Mouse (Mus musculus): ENCODE results near the gene Nkx1-2. TPM values are rescaled to one million over a fixed set of nuclear protein-coding genes. Genes with fewer than 3 reads are reported as not detected.

Nkx1-2 gene
- total and polyA plus RNA-seq, 2 experiments from 2014 or later: 0.08 TPM; not detected in 1

DNA sequence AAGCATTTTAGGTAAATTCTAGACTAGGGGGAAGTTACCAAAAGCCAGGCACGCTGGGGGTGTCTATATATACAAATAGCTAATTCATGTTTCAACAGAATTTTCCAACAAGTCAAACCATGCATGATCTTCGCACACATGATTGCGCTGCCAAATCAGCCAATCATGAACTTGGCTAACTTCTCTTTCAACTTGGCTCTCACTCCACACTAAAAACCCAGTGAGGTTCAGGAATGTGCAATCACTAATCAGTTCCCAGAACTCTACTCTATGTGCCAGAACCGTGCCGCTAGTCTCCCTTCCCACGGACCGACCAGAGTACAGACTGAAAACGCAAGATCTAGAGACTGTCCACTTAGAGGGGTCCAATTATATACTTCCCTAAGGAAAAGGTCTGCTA, 28.0 kb downstream of the Nkx1-2 start:
- Histone ChIP-seq H3K9ac (replicated peaks; ENCODE audit: low read length) (no peak overlapping the region), H3K27ac (peak overlapping the region; percentile 41; the same call in 1 of the 2 replicates), H3K4me2 (ENCODE audit: low read depth, low read length) (peak overlapping the region; percentile 29), H3K36me3 (ENCODE audit: insufficient read depth, low read length) (peaks cover 6% of the 10 kb centered on the region; the same call in 1 of the 2 replicates), H3K4me1 (ENCODE audit: insufficient read depth, low read length) (0 out of 2 replicates have a peak, but pooled peaks cover 6% of the 10 kb centered on the region), H3K4me3 (ENCODE audit: low read length) (no peak overlapping the region), H3K9me3 (ENCODE audit: low read length) (no peaks in the 10 kb centered on the region), H3K27me3 (ENCODE audit: insufficient read depth, low read length) (no peaks in the 10 kb centered on the region)
- ATAC-seq (no peak), DNase-seq (ENCODE audit: low spot score) (peak; percentile 42)
- 40% methylated on average over 8 of the region's 8 CpGs for WGBS
- no peak for TF ChIP-seq CTCF (IDR thresholded peaks at IDR 0.05; ENCODE audit: low read depth)

DNA sequence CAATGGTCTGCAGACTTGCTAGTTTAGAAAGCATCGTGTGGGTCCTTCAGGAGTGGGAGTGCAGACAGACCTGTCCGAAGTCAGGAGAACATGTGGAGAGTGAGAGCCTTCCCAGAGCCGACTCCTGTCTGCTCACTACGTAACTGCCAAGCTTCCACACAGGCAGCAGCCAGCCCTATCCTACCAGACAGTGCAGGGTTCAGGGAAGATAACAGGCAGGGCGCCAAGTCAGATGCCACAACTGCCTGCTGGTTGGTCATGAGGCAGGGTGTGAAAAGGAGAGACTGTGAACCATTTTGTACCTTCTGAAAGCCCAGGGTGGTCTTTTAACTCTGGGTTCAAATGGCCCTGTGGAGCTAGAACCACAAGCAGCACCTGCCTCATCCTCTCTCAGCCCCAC, 29.4 kb downstream of the Nkx1-2 start:
- ATAC-seq (no peak), DNase-seq (ENCODE audit: low spot score) (peak; percentile 27)
- no peak overlapping the region for H3K4me3 ChIP-seq (ENCODE audit: low read length)
- peaks cover 6% of the 10 kb centered on the region; the same call in 1 of the 2 replicates for H3K36me3 ChIP-seq (ENCODE audit: insufficient read depth, low read length)
- no peaks in the 10 kb centered on the region for H3K27me3 ChIP-seq (ENCODE audit: insufficient read depth, low read length)
- 0 out of 2 replicates have a peak overlapping the region, but pooled peaks have one; percentile 2 for H3K27ac ChIP-seq
- 0 out of 2 replicates have a peak, but pooled peaks cover 6% of the 10 kb centered on the region for H3K4me1 ChIP-seq (ENCODE audit: insufficient read depth, low read length)
- WGBS: 51% methylated on average over 5 of the region's 5 CpGs
- no peak overlapping the region for H3K4me2 ChIP-seq (ENCODE audit: low read depth, low read length)
- no peak overlapping the region for H3K9ac ChIP-seq (replicated peaks; ENCODE audit: low read length)
- no peaks in the 10 kb centered on the region for H3K9me3 ChIP-seq (ENCODE audit: low read length)
- no peak for TF ChIP-seq CTCF (IDR thresholded peaks at IDR 0.05; ENCODE audit: low read depth)

DNA sequence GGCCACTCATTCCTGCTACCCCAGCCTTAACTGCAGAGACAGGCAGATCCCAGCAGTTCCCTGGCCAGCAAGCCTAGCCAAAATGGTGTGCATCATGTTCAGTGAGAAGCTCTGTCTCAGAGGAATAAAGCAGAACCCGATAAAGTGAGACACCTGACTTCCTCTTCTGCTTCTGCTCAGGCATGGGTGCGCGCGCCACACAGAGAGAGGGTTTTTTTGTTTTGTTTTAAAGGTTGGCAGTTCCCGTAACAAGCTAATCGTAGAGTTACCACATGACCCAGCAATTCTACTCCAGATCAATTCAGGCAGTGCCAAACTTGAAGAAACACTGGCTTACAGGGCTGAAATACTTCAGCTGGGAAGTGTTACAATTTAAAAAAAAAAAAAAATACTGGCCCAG, 30.6 kb downstream of the Nkx1-2 start:
- Histone ChIP-seq H3K36me3 (ENCODE audit: insufficient read depth, low read length) (peaks cover 11% of the 10 kb centered on the region; the same call in 1 of the 2 replicates), H3K9ac (replicated peaks; ENCODE audit: low read length) (no peak overlapping the region), H3K4me1 (ENCODE audit: insufficient read depth, low read length) (0 out of 2 replicates have a peak, but pooled peaks cover 3% of the 10 kb centered on the region), H3K4me3 (ENCODE audit: low read length) (no peak overlapping the region), H3K4me2 (ENCODE audit: low read depth, low read length) (no peak overlapping the region), H3K27ac (no peak overlapping the region), H3K9me3 (ENCODE audit: low read length) (no peaks in the 10 kb centered on the region), H3K27me3 (ENCODE audit: insufficient read depth, low read length) (no peaks in the 10 kb centered on the region)
- 78% methylated on average over 6 of the region's 6 CpGs for WGBS
- ATAC-seq (no peak), DNase-seq (ENCODE audit: low spot score) (peak; percentile 25)
- no peak for TF ChIP-seq CTCF (IDR thresholded peaks at IDR 0.05; ENCODE audit: low read depth)

DNA sequence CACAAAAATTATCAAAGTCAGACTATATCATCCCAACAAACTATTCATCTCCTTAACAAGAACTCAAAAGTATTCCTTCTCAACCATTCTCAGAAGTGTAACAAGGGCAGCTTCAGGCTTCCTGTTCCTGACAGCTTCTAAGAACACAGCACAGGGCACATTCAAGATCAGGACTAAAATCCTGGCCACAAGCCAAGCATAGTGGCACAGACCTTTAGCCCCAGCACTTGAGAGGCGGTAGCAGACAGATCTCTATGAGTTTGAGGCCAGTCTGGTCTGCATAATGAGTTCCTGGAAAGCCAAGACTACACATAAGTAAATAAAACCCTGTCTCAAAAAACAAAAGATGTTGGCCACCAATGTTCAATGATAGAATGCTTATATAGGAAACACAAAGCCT, 33.6 kb downstream of the Nkx1-2 start:
- ATAC-seq (no peak), DNase-seq (ENCODE audit: low spot score) (no peak)
- H3K4me3 ChIP-seq (ENCODE audit: low read length): no peak overlapping the region
- H3K36me3 ChIP-seq (ENCODE audit: insufficient read depth, low read length): peaks cover 39% of the 10 kb centered on the region
- WGBS: 29% methylated on average over 1 of the region's 1 CpGs
- H3K9ac ChIP-seq (replicated peaks; ENCODE audit: low read length): no peak overlapping the region
- H3K4me2 ChIP-seq (ENCODE audit: low read depth, low read length): no peak overlapping the region
- no peaks in the 10 kb centered on the region for H3K9me3 ChIP-seq (ENCODE audit: low read length)
- H3K27me3 ChIP-seq (ENCODE audit: insufficient read depth, low read length): no peaks in the 10 kb centered on the region
- H3K27ac ChIP-seq: no peak overlapping the region
- no peak for TF ChIP-seq CTCF (IDR thresholded peaks at IDR 0.05; ENCODE audit: low read depth)
- no peaks in the 10 kb centered on the region for H3K4me1 ChIP-seq (ENCODE audit: insufficient read depth, low read length)

DNA sequence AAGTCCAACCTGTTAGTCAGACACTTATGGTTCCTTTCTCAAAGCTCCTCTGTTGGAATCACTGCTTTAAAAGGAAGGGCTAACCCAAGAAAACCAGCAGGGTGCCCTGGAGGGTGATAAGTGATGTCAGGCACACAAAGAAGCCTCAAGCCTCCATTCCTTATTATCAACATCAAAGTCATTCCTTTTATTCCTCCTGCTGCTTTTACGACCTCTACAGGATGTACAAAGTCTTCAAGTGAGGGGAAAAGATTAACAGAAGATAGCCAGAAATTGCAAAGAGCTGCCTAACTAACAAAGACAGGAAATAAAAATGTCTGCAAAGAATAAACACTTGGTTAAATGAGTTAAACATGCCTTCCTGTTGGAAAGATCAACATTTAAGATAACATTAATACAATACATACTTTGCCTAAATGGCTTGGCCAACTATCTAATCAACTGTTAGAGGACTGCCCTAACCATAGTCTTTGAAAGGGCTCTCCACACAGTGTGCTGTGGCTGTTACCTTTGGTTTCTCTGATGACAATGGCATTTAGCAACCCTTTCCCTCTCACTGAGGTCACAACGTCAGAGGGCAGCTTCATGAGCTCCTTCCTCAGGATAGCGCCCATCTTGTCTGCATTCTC, 40.2 kb downstream of the Nkx1-2 start:
- Histone ChIP-seq H3K9me3 (ENCODE audit: low read length) (no peaks in the 10 kb centered on the region), H3K36me3 (ENCODE audit: insufficient read depth, low read length) (peaks cover 61% of the 10 kb centered on the region), H3K4me2 (ENCODE audit: low read depth, low read length) (no peak overlapping the region), H3K4me3 (ENCODE audit: low read length) (no peak overlapping the region), H3K4me1 (ENCODE audit: insufficient read depth, low read length) (no peaks in the 10 kb centered on the region), H3K9ac (replicated peaks; ENCODE audit: low read length) (no peak overlapping the region), H3K27ac (no peak overlapping the region), H3K27me3 (ENCODE audit: insufficient read depth, low read length) (no peaks in the 10 kb centered on the region)
- ATAC-seq (no peak), DNase-seq (ENCODE audit: low spot score) (no peak)
- 66% methylated on average over 3 of the region's 3 CpGs for WGBS
- TF ChIP-seq CTCF (IDR thresholded peaks at IDR 0.05; ENCODE audit: low read depth): no peak

DNA sequence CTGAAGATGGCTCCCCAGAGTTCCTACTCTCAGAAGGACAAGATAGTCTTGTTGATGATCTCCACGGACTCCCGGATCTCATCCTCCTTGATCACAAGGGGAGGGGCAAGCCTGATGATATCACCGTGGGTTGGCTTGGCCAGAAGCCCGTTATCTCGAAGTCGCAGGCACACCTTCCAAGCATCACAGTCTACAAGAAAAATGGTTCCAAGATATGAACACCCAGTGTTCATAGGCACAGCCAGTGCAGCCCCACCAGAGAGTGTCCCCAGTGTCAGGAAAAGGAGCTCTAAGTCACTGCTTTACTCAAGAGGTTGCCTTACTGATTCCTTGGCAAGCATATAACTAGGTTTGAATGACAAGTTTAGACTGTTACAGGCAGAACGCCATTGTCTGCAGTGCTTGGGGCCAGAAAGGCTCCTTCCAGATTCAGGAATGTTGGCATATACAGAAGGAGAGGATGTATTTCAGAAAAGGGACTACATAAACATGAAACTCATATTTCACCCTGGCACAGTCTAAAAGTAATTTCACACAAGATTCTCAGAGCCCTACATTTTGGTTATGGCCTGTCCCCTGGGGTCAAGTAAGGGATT, 41.2 kb downstream of the Nkx1-2 start:
- 78% methylated on average over 7 of the region's 7 CpGs for WGBS
- H3K36me3 ChIP-seq (ENCODE audit: insufficient read depth, low read length): peaks cover 51% of the 10 kb centered on the region
- H3K27me3 ChIP-seq (ENCODE audit: insufficient read depth, low read length): no peaks in the 10 kb centered on the region
- H3K4me1 ChIP-seq (ENCODE audit: insufficient read depth, low read length): no peaks in the 10 kb centered on the region
- DNase-seq (ENCODE audit: low spot score) (no peak), ATAC-seq (no peak)
- H3K27ac ChIP-seq: no peak overlapping the region
- H3K9me3 ChIP-seq (ENCODE audit: low read length): no peaks in the 10 kb centered on the region
- H3K4me3 ChIP-seq (ENCODE audit: low read length): no peak overlapping the region
- no peak for TF ChIP-seq CTCF (IDR thresholded peaks at IDR 0.05; ENCODE audit: low read depth)
- H3K9ac ChIP-seq (replicated peaks; ENCODE audit: low read length): no peak overlapping the region
- no peak overlapping the region for H3K4me2 ChIP-seq (ENCODE audit: low read depth, low read length)

DNA sequence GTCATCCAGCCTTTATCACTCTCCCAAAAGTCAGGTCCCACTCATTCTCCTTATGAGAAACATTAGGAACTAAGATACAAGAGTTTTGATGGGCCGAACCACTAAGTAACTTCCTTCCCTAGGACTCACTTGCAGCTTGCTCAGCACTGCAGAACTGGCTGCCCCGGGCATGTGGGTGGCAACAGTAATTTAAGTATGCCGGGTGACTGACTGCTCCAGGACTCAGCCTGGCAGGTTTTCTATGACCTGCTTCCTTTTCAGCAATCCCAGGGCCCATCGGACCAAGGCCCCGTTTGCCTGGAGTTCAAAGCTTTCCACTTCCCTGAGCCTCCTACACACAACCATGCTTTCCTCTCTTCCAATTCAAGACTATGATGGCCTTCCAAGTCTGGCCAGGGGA, 42.9 kb downstream of the Nkx1-2 start:
- Histone ChIP-seq H3K4me2 (ENCODE audit: low read depth, low read length) (no peak overlapping the region), H3K9me3 (ENCODE audit: low read length) (no peaks in the 10 kb centered on the region), H3K27me3 (ENCODE audit: insufficient read depth, low read length) (no peaks in the 10 kb centered on the region), H3K9ac (replicated peaks; ENCODE audit: low read length) (no peak overlapping the region), H3K4me1 (ENCODE audit: insufficient read depth, low read length) (no peaks in the 10 kb centered on the region), H3K4me3 (ENCODE audit: low read length) (no peak overlapping the region), H3K27ac (no peak overlapping the region), H3K36me3 (ENCODE audit: insufficient read depth, low read length) (peaks cover 35% of the 10 kb centered on the region)
- ATAC-seq: no peak
- no peak for TF ChIP-seq CTCF (IDR thresholded peaks at IDR 0.05; ENCODE audit: low read depth)
- DNase-seq (ENCODE audit: low spot score): no peak
- WGBS: 87% methylated on average over 5 of the region's 5 CpGs

All from hindbrain, postnatal 0 days (tissue).